Mouse (Mus musculus): ENCODE results near the gene Fam69b.
A peak's percentile ranks its signal among the peaks of the same experiment; 100 is the strongest.

Fam69b gene

DNA sequence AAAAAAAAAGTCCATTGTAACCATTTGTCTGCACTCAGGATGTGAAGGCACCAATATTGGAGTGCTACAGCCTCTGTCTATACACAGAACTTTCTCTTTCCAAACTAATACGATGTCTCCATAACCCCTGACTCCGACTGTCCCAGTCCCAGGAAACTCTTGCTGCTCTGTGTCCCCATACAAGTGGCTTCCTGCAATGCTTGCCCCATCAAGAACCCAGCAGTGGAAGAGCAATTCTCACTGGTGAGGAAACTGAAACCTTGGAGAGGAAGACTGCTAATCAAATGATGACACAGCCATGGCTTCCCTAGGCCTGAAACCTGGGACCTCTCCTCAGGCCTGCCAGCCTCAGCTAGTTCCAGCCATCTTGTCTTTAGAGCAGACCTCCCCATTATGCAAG, 30.4 kb upstream of the Fam69b start:
- DNase-seq (ENCODE audit: low spot score in 2 of 2), result no peak

DNA sequence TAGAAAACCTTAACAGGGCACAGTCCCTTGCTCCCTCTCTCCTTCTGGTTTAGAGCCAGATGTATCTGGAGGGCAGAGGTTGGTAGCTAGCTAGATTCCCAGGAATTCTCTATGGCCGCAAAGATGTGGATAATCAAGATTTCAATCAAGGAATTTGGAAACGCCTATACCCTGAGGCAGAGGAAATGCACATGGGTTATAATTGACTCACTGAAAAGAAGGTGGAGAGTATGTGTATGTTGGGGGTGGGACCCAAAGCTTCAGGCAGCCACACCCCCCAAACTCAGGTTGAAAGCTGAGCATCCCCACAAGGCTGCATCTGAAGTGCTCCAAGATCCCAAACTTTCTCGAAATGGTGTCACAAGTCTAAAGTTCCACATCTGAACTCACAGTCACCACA, 29.8 kb upstream of the Fam69b start:
- no peak for DNase-seq (ENCODE audit: low spot score in 2 of 2)

DNA sequence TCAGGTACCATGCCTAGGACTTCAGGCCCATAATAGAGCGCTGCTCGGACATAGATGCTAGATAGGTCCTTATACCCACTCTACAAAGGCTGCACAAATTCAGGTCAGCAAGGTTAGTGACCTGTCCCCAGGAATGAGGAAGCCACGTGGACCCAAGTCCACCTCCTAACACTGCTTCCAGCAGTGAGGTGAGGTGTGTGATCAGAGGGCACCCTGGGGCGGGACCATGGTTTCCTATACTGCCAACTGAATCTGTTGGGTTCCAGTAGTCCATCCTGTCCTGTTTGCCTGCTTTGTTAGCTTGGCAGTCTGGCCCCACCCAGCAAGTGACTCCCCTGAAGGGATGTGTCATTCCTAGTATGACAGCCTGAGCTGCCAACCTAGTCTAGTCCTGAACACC, 28.3 kb upstream of the Fam69b start:
- no peak for DNase-seq (ENCODE audit: low spot score in 2 of 2)

DNA sequence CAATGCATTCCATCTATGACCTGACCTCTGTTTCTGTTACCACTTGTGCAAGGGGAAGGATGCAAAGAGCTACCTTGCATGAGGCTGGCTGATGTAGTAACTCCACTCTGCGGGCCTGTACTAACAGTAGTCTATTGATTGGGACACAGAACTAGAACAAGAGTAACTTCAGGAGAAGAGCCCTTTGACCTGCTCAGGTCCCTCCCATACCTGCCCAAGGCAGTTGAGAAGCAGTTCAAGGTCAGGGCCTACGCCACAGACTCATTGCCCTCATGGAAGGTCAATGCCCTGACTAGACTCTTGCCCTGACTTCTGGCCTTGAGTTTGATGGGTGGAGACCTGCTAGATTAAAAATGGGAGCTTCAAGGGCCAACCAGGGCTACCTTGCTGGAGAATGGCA, 27.6 kb upstream of the Fam69b start:
- DNase-seq (ENCODE audit: low spot score in 2 of 2), result no peak

DNA sequence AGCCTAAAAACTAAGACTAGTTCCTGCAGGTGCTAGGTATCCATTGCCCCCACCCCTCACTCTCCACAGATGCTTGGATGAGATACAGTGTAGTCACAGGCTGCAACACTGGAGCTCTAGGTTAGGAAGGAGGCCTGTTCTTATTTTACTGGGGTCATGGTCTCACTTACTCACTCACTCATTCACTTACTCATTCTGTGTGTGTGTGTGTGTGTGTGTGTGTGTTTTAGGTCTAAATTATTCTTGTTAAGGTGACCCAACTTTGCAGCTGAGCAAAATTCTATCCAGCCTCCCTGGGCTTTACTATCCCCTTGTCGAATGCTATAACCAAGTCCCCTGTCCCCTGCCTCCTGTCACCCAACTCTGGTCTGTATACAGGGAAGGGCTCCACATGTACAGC, 26.7 kb upstream of the Fam69b start:
- no peak for DNase-seq (ENCODE audit: low spot score in 2 of 2)

DNA sequence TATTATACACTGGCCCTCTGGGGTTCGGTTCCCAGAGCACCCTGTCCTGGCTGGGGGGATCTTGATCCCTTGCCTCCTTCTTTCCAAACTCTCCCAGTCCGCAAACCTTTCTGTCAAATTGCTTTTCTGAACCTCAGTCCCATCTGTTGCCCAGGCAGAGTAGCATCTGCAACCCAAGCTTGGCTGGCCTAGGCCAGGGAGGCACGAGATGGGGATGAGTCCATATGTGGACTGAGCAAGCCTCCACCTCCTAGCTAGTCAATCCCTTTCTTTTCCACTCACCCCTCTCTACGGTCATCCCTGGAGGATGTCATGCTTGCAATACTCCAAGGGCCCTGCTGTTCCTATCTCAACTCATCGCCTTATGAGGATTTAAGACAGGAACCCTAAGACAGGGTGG, 25.6 kb upstream of the Fam69b start:
- no peak for DNase-seq (ENCODE audit: low spot score in 2 of 2)

DNA sequence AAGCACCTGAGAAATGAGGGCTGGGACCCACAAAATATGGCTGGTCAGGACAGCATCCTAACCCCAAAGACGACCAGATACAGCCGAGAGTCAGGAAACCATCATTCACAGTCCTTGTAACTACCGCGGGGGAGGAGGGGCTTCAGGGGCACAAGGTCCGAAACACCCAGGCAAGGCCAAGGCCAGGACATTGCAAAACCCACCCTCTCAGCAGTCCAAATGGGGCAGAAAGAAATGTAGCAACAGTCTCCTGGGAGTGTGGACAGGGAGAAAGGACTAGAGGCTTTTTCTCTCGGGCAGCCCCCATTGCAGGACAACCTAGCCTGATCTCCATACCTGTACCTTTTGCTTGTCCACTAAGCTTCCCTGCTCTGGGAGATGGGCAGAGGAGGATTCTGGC, 25.1 kb upstream of the Fam69b start:
- no peak for DNase-seq (ENCODE audit: low spot score in 2 of 2)

DNA sequence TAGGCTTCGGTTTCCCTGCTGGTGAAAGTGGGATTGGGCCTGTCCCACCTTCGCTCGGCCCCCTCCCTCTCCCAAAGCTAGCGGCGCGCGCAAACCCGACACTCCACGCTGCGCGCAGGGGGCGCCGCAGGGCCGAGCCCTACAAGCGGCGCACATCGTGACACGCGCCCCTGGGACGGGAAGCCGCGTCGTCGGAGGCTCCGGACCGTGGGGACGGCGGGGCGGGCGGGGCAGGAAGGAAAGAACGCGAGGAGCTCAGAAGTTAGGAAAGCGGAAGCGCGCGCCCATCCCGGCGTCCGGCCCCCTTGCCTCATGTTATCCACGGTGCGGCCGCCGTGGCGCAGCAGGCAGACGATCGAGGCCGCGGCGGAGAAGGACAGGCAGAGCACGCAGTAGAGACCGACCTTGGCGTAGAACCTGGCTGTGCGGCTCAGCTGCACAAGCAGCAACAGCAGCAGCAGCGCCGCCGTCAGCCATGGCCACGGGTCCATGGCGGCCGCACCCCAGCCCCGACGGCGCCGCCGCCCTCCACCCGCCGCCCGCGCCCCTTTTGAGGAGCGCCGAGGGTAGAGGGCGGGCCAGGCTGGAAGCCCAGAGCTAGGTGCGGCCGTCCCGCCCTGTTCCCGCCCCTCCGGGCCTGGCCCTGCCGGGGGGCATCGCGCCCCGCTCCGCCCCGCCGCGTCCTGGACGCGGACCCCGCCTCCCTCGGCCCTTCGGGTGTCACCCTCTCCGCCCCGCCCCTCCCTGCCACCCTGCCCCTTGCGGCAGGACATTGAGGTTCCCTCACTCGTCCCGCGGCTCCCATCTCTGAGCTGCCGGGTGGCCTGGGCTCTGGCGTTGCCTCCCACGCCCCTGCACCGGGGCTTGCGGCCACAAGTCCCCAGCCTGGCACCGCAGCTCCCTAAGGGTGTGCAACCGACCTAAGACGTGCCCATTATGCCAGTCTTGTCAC, 24.3 kb upstream of the Fam69b start, which contains the start of gene Agpat2:
Gene Agpat2, minus strand, starts transcription at position 698 of the 952 bp plus-strand sequence.
- peak; percentile 80 to 83 for DNase-seq (ENCODE audit: low spot score in 2 of 2)

DNA sequence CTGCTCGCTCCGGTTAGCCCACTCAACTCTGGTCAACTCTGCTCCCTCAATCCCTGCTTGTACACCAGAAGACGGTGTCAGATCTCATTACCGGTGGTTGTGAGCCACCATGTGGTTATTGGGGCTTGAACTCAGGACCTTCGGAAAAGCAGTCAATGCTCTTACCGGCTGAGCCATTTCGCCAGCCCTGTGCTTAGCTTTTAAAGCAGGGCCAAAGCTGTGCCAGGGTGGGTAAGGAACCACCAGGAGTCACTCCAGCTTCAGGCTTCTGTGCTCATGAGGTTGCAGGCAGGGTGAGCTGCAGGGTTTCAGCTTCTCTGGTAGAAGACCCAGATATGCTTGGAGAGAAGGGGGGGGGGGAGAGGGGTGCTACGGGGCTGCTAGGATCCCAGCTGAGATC, 22.9 kb upstream of the Fam69b start:
- no peak for DNase-seq (ENCODE audit: low spot score in 2 of 2)

DNA sequence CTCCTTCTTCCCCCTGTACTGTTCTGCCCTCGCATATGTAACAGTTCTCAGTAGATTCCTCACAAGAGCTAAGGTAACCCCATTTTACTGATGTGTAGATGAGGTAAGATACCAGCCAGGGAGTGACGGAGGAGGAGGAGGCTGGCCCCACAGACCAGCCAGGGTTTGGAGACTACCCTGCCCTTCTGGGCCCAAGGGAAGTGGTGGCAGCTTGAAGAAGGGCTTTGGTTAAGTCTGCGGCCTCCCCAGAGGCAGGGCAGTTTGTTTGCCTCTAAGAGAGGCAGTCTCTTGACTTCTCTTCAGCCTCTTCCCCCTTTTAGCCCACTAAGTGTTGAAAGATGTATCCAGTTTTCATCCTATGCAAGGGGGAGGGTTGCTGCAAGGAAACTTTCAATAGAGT, 21.7 kb upstream of the Fam69b start:
- DNase-seq (ENCODE audit: low spot score in 2 of 2), result no peak

DNA sequence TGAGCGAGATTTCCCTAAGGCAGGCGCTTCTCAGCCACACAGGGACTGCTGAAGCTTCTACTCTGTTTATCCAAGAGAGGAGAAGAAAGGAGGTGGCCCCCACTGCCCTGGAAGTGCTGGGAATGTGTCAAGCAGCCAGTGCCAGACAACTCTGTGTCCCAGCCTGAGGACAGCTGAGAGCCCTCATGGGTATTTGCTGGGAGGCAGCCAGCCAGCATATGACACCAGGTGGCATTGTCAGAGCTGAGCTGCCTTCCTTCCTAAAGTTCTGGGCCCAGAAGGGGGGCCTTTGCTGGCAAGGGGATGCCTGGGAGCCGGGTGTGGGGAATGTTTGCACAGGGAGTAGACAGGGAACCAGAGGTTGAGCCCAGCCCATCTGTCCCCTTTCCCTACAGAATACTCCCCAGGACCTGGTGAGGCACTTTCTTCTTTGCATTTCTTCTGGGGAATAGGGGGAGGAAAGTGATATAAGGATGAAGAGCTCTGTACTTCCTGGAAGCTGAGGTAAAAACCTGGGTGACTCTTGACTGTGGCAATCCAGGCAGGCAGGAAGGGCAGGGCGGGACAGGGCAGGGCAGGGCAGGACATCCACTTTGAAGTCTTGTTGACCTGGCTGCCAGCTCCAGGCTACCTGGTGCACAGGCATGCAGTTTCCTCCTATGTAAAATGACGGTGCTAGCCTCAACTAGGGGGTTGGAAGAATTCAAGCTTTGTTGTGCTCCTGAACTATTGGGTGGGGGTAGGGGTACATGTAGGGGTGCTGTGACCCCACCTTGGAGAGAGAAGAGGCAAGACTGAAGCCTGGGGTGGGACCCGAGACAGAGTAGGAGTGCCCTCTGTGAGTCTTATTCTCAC, 21.0 kb upstream of the Fam69b start:
- DNase-seq (ENCODE audit: low spot score in 2 of 2), result peak; percentile 75 to 80

DNA sequence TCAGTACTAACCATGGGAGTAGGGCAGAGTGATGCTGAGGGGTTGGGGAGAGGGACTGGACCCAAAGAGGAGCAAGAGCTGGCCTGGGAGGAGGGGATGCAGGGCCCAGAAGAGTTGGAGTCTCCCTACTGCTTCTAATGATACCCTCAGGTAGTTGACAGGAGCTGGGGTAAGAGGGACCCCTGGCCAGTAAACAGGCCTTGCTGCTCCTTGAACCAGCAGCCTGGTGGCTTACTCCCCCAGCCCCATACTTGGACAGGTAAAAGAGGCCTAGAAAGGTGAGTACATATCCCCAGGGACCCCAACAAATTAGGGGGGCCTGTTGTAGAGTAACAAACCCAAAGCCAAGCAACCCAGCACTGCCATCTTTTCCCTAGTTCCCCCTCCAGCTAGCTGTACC, 19.5 kb upstream of the Fam69b start:
- DNase-seq (ENCODE audit: low spot score in 2 of 2), result no peak

DNA sequence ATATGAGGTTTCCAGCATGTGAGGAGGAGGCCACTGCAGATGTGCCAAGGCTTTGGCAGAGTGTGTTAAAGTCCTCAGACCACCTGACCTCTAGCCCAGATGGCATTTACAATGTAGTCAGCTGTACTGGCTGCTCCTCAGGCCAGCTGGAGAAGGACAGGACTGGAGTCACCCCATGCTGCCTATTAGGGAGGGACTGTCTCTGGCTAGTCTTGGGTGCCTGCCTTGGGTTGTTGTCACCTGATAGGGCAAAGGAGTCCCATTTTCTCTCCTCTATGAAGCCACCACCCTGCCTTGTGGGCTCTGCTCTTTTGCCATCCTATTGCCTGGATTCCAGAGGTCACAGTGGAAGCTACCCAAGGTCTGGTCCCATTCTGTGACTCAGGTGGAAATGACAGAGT, 19.0 kb upstream of the Fam69b start:
- peak; percentile 82 to 86 for DNase-seq (ENCODE audit: low spot score in 2 of 2)

DNA sequence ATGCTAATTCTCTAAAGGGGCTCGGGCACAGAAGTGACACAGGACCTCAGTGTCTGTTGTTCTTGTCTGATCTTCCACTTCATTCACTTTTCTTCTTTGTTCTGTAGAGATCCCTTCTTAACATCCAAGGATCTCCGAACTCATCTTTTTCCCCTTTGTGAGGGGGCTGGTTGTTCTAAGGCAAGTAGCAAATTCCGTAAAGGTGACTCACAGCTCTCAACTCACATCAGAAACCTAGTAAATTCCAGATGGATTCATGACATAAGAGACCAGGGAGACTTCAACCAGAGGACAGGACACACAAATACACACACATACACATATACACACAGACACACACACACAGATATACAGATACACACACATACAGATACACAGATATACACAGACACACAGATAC, 17.7 kb upstream of the Fam69b start:
- no peak for DNase-seq (ENCODE audit: low spot score in 2 of 2)

DNA sequence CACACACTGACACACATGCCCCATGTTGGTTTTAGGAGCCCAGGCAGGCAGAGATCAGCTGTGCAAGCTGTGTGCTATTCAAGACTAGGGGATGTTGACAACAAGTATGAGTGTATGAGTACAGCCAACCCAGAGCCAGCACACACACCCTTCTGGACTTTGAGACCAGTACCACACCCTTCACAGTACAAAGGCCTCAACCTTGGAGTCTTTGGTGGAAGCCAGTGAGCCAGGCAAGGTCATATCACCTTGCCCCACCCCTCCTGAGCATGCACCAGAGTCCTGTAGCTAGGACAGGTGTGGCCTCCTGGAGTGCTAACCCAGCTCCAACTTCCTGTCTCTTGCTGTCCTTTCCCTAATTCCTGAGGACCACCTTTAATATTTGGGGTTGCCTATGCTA, 17.2 kb upstream of the Fam69b start:
- DNase-seq (ENCODE audit: low spot score in 2 of 2), result no peak

DNA sequence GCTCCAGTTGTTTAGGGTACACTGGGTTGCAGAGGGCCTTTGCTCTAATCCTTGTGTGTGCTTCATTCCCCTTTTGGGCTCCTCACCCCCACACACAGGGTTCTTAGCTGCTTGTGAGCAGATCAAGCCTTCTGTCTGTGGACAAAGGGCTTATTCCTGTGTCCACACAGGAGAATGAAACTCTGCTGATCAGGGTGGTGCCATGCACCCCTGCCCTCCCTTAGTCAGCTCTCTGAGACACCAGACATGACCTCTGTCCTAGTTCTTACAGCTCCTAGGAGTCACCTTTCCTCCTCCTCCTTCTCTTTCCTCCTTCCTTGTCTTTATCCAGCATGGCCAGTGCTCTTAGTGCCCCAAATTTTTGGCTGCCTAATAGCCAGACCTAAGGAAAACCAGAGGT, 16.4 kb upstream of the Fam69b start:
- no peak for DNase-seq (ENCODE audit: low spot score in 2 of 2)

DNA sequence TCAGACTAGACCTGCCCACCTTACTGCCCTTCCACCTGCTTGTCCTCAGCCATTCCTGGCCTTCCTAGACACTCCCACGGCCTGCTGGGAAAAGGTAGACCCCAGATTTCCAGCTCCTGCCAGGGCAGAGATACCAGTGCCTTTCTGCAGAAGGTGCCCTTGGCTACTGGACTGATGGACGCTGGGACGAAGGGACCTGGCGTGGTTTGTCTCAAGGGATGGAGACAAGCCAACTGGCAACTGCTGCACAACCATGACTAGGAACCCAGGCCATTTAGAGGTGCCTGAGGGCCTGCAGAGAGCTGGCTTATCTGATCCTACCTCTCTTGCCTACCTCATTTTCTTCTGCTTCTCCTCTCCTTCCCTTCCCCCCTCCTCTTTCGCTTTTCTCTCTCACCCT, 13.4 kb upstream of the Fam69b start:
- peak; percentile 61 to 70 for DNase-seq (ENCODE audit: low spot score in 2 of 2)

DNA sequence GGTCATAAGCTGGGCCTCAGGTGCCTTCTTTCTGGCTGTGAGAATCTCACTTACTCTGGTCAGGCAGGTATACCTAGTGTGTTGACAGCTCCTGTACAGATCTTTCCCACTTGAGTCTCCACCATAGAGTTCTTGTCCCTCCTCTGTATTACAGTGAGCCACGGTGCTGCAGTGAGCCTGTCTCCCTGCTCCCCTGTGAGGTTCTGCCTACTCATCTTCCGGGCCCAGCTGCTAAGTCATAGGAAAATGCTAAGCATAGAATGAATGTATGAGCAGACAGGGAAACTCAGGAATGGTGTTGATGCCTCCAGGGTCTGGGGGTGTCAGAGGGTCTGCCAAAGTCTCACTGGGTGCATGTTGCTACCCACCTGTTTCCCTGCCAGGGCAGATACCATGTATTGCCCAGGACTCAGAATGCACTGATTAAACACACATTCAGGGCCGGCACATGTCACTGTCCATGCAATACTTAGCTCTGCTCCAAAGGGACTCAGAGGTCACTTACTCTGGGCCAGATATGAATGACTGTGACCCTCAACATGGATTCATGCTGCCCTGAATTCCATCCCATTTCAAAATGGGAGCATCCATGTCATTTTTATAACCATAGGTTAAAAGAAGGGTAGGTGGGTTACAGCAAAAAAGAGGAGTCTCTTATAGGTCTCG, 12.7 kb upstream of the Fam69b start:
- DNase-seq (ENCODE audit: low spot score in 2 of 2), result no peak

DNA sequence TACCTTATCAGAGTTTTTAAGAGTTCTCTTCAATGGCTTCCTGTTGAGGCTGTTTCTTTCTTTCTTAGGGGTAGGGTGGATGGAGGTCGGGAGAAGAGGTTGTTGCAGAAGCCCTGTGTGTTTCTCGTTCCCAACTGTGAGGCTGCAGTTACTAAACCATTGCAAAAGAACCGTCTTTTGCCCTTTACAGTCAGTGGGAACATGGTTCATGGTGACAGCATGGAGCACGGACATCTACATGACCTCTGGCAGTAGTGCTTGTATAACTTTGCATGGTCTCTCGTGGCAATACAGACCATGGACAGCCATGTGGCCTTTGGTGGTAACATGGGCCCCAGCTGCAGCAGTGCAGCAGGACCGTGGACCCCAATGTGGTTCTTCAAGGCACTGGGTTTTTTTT, 10.9 kb upstream of the Fam69b start:
- DNase-seq (ENCODE audit: low spot score in 2 of 2), result no peak

DNA sequence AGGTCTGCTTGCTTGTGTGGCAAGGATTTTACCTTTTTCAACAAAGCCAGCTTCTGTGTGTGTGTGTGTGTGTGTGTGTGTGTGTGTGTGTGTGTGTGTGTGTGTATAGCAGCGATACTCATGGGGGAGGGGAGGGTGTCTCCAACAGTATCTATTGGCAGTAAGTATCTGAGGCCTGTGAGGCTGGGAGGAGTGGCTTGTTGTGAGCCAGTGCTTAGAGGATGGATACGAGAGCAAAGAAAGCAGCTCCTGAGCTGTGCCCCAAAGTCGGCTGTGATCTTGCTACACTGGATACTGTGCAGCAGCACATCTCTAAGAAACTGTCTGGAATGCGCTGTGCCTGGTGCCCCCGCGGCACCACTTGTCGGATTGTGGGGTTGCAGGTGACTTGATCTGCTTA, 10.3 kb upstream of the Fam69b start:
- no peak for DNase-seq (ENCODE audit: low spot score in 2 of 2)

DNA sequence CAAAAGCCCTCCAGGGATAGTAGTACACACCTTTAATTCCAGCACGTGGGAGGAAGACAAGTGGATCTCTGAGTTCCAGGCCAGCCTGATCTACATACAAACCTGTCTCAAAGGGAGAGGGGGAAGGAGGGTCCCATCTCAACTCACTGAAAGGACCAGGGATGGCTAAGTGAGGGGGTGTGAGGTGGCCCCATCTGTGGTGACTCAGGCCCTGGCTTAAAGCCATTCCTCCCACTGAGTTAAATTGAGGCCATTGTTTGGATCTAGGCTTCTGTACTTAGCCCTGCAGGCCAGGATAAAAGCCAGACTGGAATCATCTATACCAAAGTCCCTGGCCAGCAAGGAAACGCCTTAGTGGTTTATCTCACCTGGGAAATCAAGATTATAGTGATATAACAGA, 7.0 kb upstream of the Fam69b start:
- no peak for DNase-seq (ENCODE audit: low spot score in 2 of 2)

DNA sequence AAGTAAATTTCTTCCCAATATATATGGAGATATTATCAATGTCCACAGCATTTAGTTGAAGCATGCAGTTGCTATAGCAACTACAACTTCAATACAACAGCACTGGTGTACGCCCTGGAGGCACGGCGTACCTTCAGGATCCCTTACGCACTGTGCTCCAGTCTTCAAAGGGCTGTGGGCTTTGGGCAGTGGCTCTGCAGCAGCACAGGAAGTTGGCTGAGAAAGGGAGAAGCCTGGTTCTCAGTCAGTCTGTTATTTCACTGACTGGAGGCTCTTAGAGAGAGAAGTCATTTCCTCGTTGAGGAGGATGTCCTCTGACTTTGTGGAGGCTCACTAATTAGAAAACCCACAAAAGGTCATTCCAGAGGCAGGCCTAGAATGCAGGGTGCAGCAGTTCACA, 5.3 kb upstream of the Fam69b start:
- DNase-seq (ENCODE audit: low spot score in 2 of 2), result no peak
